Mouse (Mus musculus) liver, embryonic 11.5 days (tissue): ENCODE results near the gene Sms. TPM values are rescaled to one million over a fixed set of nuclear protein-coding genes. Genes with fewer than 3 reads are reported as not detected.

Source experiments
- ATAC-seq: fragments of 200-750 bp; cut with Nextera tagmentation; replicated peaks from 2 replicates; pipeline ENCODE4 v1.8.0; 2017; ENCODE audit warnings: moderate number of reproducible peaks, mild to moderate bottlenecking, moderate TSS enrichment, moderate library complexity; ENCODE audit not compliant: low FRiP score
- DNase-seq: peaks from one replicate; pipeline ENCODE4 v3.0.0-alpha.2; 2017; ENCODE audit warnings: low spot score
- H3K27ac ChIP-seq: fragments of 300-500 bp; sonication (generic); 2 replicates; pipeline ENCODE4 v1.5.1; 2014; ENCODE audit warnings: mild to moderate bottlenecking, low read depth, low read length, control low read depth
- H3K27me3 ChIP-seq: fragments of 300-500 bp; sonication (generic); replicated peaks from 2 replicates; pipeline ENCODE4 v1.6.1; 2014; ENCODE audit warnings: low read length, mixed read lengths; ENCODE audit not compliant: control insufficient read depth, insufficient read depth
- H3K36me3 ChIP-seq: fragments of 300-500 bp; sonication (generic); 2 replicates; pipeline ENCODE4 v1.6.1; 2014; ENCODE audit warnings: mild to moderate bottlenecking, low read length, moderate library complexity, mixed read lengths; ENCODE audit not compliant: control insufficient read depth, insufficient read depth
- H3K4me1 ChIP-seq: fragments of 300-500 bp; sonication (generic); replicated peaks from 2 replicates; pipeline ENCODE4 v1.6.1; 2014; ENCODE audit warnings: low read length, mixed read lengths; ENCODE audit not compliant: control insufficient read depth, insufficient read depth
- H3K4me2 ChIP-seq: fragments of 300-500 bp; sonication (generic); 2 replicates; pipeline ENCODE4 v1.6.1; 2014; ENCODE audit warnings: mild to moderate bottlenecking, control low read depth, moderate library complexity
- H3K4me3 ChIP-seq: fragments of 300-500 bp; sonication (generic); 2 replicates; pipeline ENCODE4 v1.5.1; 2014; ENCODE audit warnings: low read depth, low read length, control low read depth
- H3K9ac ChIP-seq: fragments of 300-500 bp; sonication (generic); 2 replicates; pipeline ENCODE4 v1.6.1; 2014; ENCODE audit warnings: low read depth, low read length, control low read depth
- H3K9me3 ChIP-seq: fragments of 300-500 bp; sonication (generic); 2 replicates; pipeline ENCODE4 v1.6.1; 2016; ENCODE audit warnings: low read length, inconsistent platforms, mixed read lengths; ENCODE audit not compliant: control insufficient read depth
- WGBS: fragments of 180-500 bp; shearing (Covaris S2); extraction: QIAGEN DNeasy Blood & Tissue Kit; methylation state at CpG from one replicate; pipeline ENCODE4 v1.1.7; 2014; 5-methylcytosine and 5-hydroxymethylcytosine counted together
- polyA plus RNA-seq: library from polyadenylated mRNA; unstranded; fragments of >200 nt; fragmentation: Nextera tagmentation; extraction: Ambion mirVana; gene quantifications from 2 replicates; pipeline ENCODE4 v1.2.1, GENCODE M21; 2014

Gene Sms
- polyA plus RNA-seq, 1 experiment from 2014 or later, result 63.3 TPM

DNA sequence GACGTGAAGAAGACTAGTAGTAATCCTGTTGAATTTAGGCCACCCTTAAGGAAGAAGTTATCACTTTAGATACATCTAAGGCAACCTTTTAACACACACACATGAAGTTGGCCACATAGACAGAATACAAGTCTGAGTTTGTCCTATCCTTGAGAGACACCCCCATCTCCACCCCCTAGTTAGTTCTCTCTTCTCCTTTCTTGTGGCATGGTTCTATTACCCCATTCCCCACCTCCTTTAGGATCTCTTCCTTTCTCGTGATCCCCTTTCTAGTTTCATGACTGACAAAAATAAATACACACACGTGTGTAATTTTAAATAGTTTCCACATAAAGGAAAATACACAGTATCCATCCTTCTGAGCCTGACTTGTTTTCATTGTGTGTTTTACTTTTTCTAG, 23.3 kb downstream of the Sms start:
- H3K4me2 ChIP-seq, result no peak overlapping the region
- H3K27ac ChIP-seq, result no peak overlapping the region
- DNase-seq (no peak), ATAC-seq (no peak)
- no peaks in the 10 kb centered on the region for H3K4me1 ChIP-seq
- 86% methylated on average over 3 of the region's 3 CpGs for WGBS
- H3K9ac ChIP-seq, result no peak overlapping the region
- no peaks in the 10 kb centered on the region for H3K9me3 ChIP-seq
- H3K4me3 ChIP-seq, result no peak overlapping the region
- H3K36me3 ChIP-seq, result no peaks in the 10 kb centered on the region
- H3K27me3 ChIP-seq, result no peaks in the 10 kb centered on the region

DNA sequence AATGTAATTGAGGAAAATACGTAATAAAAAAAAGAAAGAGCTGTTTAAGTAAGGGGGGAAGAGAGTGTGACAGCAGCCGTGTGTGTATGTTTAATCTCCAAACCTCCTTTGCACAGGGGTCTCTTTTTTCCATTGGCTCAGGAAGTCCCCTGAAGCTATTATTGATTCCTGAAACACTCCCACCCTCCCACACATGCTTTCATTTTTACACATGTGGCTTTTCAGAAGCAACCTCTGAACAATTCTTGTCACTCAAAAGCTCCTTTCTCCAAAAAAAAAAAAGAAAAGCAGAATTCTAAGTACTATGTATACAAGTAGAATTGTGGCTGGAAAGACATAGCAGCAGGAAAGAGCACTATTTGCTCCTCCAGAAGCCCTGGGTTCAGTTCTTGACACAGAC, 24.0 kb downstream of the Sms start:
- Histone ChIP-seq H3K36me3 (no peaks in the 10 kb centered on the region), H3K4me3 (no peak overlapping the region), H3K4me1 (no peaks in the 10 kb centered on the region), H3K27ac (no peak overlapping the region), H3K27me3 (no peaks in the 10 kb centered on the region), H3K4me2 (no peak overlapping the region), H3K9ac (no peak overlapping the region), H3K9me3 (no peaks in the 10 kb centered on the region)
- DNase-seq (no peak), ATAC-seq (no peak)
- WGBS, result 86% methylated on average over 2 of the region's 2 CpGs

DNA sequence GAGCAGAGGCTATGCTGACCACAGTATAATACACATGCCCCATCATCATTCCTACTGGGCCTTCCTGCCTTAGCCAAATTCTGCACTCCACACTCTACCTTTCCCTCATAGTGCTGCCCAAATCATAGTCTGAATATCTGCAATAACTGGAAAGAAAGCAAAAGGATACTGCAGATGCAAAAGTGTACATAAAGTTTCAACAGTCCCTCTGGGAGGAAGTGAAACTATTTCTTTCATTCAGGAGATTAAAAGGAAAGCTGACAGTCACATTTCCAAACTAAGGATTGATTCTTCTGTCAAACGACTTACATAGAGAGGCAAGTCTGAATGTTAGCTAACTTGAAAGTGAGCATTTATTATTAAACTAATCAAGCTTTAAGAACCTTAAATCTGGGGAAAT, 26.1 kb downstream of the Sms start:
- no peaks in the 10 kb centered on the region for H3K9me3 ChIP-seq
- no peak overlapping the region for H3K27ac ChIP-seq
- no peaks in the 10 kb centered on the region for H3K27me3 ChIP-seq
- DNase-seq (no peak), ATAC-seq (no peak)
- 84% methylated on average over 1 of the region's 1 CpGs for WGBS
- no peak overlapping the region for H3K4me3 ChIP-seq
- H3K4me2 ChIP-seq, result no peak overlapping the region
- H3K9ac ChIP-seq, result no peak overlapping the region
- no peaks in the 10 kb centered on the region for H3K4me1 ChIP-seq
- no peaks in the 10 kb centered on the region for H3K36me3 ChIP-seq

DNA sequence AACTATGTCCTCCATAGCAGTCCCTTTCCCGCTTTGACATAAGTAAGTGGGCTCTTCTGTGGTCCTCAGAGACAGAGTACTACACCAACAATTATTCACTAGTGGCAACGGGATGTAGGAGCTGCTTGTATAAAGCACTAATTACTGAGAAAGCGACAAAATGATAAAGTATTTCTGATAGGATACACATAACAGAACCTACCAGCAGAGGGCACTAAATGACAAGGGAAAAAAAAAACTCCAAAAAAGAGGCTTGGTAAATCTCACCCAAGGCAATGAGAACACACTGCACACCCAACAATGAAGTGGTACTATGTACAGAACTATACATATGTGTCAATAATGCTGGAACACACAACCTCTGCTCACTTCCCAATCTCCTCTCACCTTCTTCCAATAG, 29.4 kb downstream of the Sms start:
- DNase-seq (no peak), ATAC-seq (no peak)
- no peaks in the 10 kb centered on the region for H3K27me3 ChIP-seq
- no peak overlapping the region for H3K9ac ChIP-seq
- no peaks in the 10 kb centered on the region for H3K9me3 ChIP-seq
- H3K4me1 ChIP-seq, result no peaks in the 10 kb centered on the region
- H3K4me3 ChIP-seq, result no peak overlapping the region
- no peak overlapping the region for H3K4me2 ChIP-seq
- no peak overlapping the region for H3K27ac ChIP-seq
- no peaks in the 10 kb centered on the region for H3K36me3 ChIP-seq
- WGBS, result 73% methylated on average over 3 of the region's 3 CpGs

DNA sequence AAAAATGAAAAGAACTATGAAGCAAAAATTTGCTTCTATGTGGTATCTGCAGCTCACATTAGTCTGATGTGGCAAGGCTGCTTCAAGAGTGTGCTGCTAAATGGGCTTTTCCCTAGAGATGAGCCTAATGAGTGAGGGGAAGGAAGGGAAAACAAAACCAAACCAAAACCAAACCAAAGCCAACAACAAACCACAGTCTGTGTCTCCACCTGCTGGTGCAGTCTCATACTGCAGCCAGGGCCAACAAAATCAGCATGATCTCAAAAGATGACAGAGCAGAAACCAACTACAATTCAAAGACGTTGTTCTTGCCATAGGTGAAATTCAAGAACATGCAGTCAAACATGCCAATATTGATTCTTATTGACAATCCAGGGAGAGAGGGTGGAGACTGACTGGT, 37.7 kb downstream of the Sms start:
- peak; percentile 33 for DNase-seq

DNA sequence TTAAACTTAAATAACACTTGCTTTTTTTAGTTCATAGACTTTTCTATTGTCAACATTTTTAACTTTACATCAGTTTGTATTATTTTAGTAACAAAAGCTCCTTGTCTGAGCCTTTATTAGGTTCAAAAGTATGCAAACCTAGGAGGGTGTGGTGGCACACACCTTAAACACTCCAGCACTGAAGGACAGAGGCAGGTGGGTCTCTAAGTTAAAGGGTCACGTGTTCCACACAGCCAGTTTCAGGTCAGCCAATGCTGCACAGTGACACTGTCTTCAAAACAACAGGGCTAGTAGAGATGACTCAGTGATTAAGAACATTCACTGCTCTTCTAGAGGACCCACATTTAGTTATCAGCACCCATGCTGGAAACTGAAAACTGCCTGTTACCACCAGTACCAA, 43.1 kb downstream of the Sms start:
- Histone ChIP-seq H3K4me2 (no peak overlapping the region), H3K27ac (no peak overlapping the region), H3K27me3 (no peaks in the 10 kb centered on the region), H3K4me3 (no peak overlapping the region), H3K9me3 (no peaks in the 10 kb centered on the region), H3K36me3 (no peaks in the 10 kb centered on the region; the same call in 1 of the 2 replicates), H3K4me1 (no peaks in the 10 kb centered on the region), H3K9ac (no peak overlapping the region)
- no peak for DNase-seq
- 96% methylated on average over 1 of the region's 1 CpGs for WGBS
- no peak for ATAC-seq

More for the DNA sequence above, 37.7 kb downstream of the Sms start:
- Histone ChIP-seq H3K9ac (no peak overlapping the region), H3K4me3 (no peak overlapping the region), H3K27me3 (no peaks in the 10 kb centered on the region), H3K27ac (no peak overlapping the region), H3K9me3 (no peaks in the 10 kb centered on the region), H3K4me1 (no peaks in the 10 kb centered on the region), H3K4me2 (no peak overlapping the region), H3K36me3 (no peaks in the 10 kb centered on the region; the same call in 1 of the 2 replicates)
- no peak for ATAC-seq
- 61% methylated on average over 1 of the region's 1 CpGs for WGBS

DNA sequence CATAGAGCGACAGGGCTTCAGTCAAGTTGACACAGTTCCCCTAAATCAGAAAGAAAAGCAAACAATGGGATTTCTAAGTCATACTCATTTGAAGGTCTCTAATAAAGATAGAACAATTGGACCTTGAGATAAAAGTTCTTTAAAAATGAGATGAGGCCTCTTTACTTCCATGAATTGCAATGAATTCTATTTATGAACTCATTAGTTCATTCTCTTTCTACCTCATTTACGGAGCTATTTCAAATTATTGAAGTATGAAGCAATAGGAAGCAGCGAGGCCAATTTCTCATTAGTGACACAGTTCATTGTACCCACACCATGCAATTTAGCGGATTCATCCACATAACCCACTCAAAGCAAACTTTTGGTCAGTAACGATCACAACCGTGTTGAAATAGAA, 44.7 kb downstream of the Sms start:
- no peak overlapping the region for H3K4me2 ChIP-seq
- no peak overlapping the region for H3K9ac ChIP-seq
- H3K9me3 ChIP-seq, result no peaks in the 10 kb centered on the region
- H3K4me1 ChIP-seq, result no peaks in the 10 kb centered on the region
- no peaks in the 10 kb centered on the region for H3K27me3 ChIP-seq
- no peaks in the 10 kb centered on the region; the same call in 1 of the 2 replicates for H3K36me3 ChIP-seq
- H3K27ac ChIP-seq, result no peak overlapping the region
- DNase-seq (no peak), ATAC-seq (no peak)
- H3K4me3 ChIP-seq, result no peak overlapping the region
- 85% methylated on average over 6 of the region's 6 CpGs for WGBS

DNA sequence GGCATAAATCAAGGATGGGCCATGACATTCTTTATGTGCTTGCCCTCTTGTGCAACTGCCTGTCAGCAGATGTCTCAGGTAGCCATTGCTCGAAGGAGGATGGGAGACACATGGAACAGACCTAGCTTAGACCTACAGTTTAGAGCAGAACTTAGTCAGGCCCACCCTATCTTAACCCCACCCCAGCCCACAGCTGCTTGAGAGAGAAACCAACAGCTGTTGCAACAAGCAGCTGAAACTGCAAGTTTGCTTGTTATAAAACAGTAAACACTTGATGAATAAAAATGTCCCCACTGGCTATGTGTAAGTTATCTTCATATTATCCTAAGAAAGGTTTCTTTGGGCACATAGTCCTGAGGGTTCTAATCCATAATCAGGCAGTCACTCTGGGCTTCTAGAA, 57.3 kb downstream of the Sms start:
- Histone ChIP-seq H3K4me3 (no peak overlapping the region), H3K36me3 (no peaks in the 10 kb centered on the region), H3K9me3 (no peaks in the 10 kb centered on the region), H3K4me1 (no peaks in the 10 kb centered on the region), H3K27ac (no peak overlapping the region), H3K4me2 (no peak overlapping the region), H3K27me3 (no peaks in the 10 kb centered on the region), H3K9ac (no peak overlapping the region)
- WGBS, result 71% methylated on average over 1 of the region's 1 CpGs
- no peak for DNase-seq
- ATAC-seq, result no peak

DNA sequence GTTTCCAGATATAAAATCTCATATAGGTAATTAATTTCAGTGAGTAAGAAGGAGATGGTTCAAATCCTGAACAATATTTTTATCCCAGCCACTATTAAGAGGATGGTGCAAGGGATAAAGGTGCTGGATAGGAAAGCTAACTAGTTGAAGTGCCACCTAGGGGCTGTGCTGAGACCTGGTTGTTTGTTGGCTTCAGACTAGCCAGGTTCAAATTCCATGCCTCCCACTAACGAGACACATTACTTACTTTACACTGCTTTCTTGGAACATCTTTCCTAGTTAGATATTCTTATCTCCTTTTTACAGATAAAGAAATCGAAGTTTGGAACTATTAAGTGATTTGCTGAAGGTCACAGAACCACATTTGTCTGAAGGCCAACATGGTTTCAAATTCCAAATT, 72.6 kb downstream of the Sms start:
- no peaks in the 10 kb centered on the region for H3K27me3 ChIP-seq
- H3K36me3 ChIP-seq, result no peaks in the 10 kb centered on the region
- no peaks in the 10 kb centered on the region for H3K9me3 ChIP-seq
- H3K9ac ChIP-seq, result no peak overlapping the region
- no peak overlapping the region for H3K4me3 ChIP-seq
- H3K27ac ChIP-seq, result no peak overlapping the region
- no peak overlapping the region for H3K4me2 ChIP-seq
- 35% methylated on average over 2 of the region's 2 CpGs for WGBS
- no peak for DNase-seq
- no peak for ATAC-seq
- no peaks in the 10 kb centered on the region for H3K4me1 ChIP-seq
